Mouse (Mus musculus): ENCODE data around the gene Zfp952. TPM values are rescaled to one million over a fixed set of nuclear protein-coding genes. Genes with fewer than 3 reads are reported as not detected.
A peak's percentile ranks its signal among the peaks of the same experiment; 100 is the strongest.
"Not testable (repeated sequence)": the region's sequence is repeated elsewhere in the genome, so short reads cannot be mapped to it uniquely, and the experiment has no call there.

The Zfp952 gene
- polyA plus RNA-seq, 1 experiment from 2014 or later, result 17.9 TPM

GRCm38 (mm10) chr17:32986301-32986700, 6.6 kb upstream of the Zfp952 start:
- Histone ChIP-seq H3K27ac (no peak overlapping the region), H3K4me2 (replicated peaks) (no peak overlapping the region), H3K36me3 (no peaks in the 10 kb centered on the region), H3K4me3 (no peak overlapping the region), H3K27me3 (no peaks in the 10 kb centered on the region; the same call in 1 of the 2 replicates), H3K9ac (no peak overlapping the region), H3K9me3 (replicated peaks) (no peaks in the 10 kb centered on the region), H3K4me1 (no peaks in the 10 kb centered on the region)
- WGBS, result 78% methylated on average over 4 of the region's 4 CpGs
- no peak for ATAC-seq (ENCODE audit: low FRiP score)

DNA sequence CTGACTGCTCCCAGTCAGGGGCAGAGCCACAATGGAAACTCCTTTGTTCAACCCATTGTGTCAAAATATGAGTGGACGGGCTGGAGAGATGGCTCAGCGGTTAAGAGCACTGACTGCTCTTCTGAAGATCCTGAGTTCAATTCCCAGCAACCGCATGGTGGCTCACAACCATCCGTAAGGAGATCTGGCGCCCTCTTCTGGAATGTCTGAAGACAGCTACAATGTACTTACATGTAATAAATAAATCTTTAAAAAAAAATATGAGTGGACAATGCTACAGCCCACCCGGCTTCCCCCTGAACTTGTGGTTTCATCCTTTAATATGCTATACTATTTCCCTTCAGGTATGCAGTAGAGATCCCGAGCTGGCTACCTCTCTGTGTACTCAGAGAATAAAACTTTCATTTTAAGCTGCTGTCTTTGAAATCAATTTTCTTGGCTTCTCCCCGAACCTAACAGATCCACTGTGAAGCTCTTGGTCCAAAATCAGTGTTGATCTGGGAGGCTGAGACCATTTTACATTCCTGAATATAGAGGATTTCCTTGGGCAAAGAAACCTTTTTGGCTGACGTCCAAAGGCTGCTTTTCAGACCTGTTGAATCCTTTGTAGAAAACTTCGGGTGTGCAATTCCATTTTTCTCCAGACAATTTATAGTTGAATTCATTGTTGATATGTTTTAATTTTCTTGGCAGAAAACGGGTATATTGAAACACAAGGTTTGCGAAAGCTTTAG, 797 bp upstream of the Zfp952 start:
- 70% methylated on average over 12 of the region's 12 CpGs for WGBS
- H3K9me3 ChIP-seq (replicated peaks), result no peaks in the 10 kb centered on the region
- ATAC-seq (ENCODE audit: low FRiP score), result no peak
- H3K36me3 ChIP-seq, result peaks cover 23% of the 10 kb centered on the region
- no peak overlapping the region for H3K9ac ChIP-seq
- H3K27ac ChIP-seq, result no peak overlapping the region
- peak overlapping the region; percentile 72; the same call in 1 of the 2 replicates for H3K4me3 ChIP-seq
- peak overlapping the region; percentile 80 for H3K4me2 ChIP-seq (replicated peaks)
- H3K27me3 ChIP-seq, result no peaks in the 10 kb centered on the region; the same call in 1 of the 2 replicates
- H3K4me1 ChIP-seq, result peaks cover 13% of the 10 kb centered on the region

GRCm38 (mm10) chr17:32998492-32998891, 5.6 kb downstream of the Zfp952 start:
- peaks cover 44% of the 10 kb centered on the region for H3K36me3 ChIP-seq
- 96% methylated on average over 2 of the region's 2 CpGs for WGBS

DNA sequence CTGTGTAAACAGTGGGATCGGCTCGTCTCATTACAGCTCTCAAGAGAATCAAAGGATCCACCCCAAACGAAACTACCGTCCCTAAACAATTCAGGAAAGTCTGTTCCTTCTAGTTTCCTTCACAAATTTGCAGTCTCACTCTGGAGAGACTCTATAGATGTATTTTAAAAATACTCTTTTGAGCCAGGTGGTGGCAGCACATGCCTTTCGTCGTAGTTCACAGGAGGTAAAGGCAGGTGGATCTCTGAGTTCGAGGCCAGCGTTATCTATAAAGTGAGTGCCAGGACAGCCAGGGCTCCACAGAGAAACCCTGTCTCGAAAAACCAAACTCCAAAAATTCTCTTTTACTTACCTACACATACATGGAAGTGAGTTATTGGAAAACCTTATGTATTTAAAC, 15.4 kb downstream of the Zfp952 start:
- no peak for ATAC-seq (ENCODE audit: low FRiP score)
- no peak overlapping the region for H3K4me3 ChIP-seq
- peaks cover 25% of the 10 kb centered on the region for H3K36me3 ChIP-seq
- no peaks in the 10 kb centered on the region for H3K4me1 ChIP-seq
- no peaks in the 10 kb centered on the region for H3K27me3 ChIP-seq
- H3K9ac ChIP-seq, result no peak overlapping the region
- no peak overlapping the region for H3K4me2 ChIP-seq (replicated peaks)
- no peak overlapping the region for H3K27ac ChIP-seq
- no peaks in the 10 kb centered on the region; the same call in 1 of the 2 replicates for H3K9me3 ChIP-seq (replicated peaks)
- WGBS, result 51% methylated on average over 9 of the region's 9 CpGs

More at GRCm38 (mm10) chr17:32998492-32998891, 5.6 kb downstream of the Zfp952 start:
- no peak for ATAC-seq (ENCODE audit: low FRiP score)
- Histone ChIP-seq H3K27me3 (no peaks in the 10 kb centered on the region), H3K4me2 (replicated peaks) (no peak overlapping the region), H3K27ac (no peak overlapping the region), H3K4me3 (no peak overlapping the region), H3K9ac (no peak overlapping the region), H3K9me3 (replicated peaks) (peaks cover 10% of the 10 kb centered on the region), H3K4me1 (peaks cover 9% of the 10 kb centered on the region)

- not testable (repeated sequence) for H3K9ac ChIP-seq; H3K4me2 ChIP-seq (replicated peaks); H3K27me3 ChIP-seq; H3K4me3 ChIP-seq; ATAC-seq (ENCODE audit: low FRiP score); H3K4me1 ChIP-seq; H3K27ac ChIP-seq
- Histone ChIP-seq H3K9me3 (replicated peaks) (peaks cover 71% of the 10 kb centered on the region), H3K36me3 (peaks cover 84% of the 10 kb centered on the region)
Measured at GRCm38 (mm10) chr17:33020434-33020833, 27.5 kb downstream of the Zfp952 start.

DNA sequence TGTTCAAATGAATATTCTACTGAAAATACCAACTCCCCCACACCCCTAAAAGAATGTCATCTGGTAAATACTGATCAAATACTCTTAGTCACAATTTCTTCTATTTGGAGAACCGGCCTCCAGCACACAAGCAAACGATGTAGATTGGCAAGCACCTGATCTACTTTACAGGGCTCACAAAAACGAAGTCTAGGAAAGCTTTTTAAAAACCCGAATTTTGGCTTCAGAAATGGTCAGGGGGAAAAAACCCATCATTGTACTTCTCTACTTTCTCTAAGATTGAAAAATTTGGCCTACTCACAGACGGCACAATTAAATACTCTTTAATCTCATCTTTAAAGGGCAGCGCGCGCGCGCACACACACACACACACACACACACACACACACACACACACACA, 39.4 kb downstream of the Zfp952 start:
- Histone ChIP-seq H3K4me2 (replicated peaks) (peak overlapping the region; percentile 57), H3K9me3 (replicated peaks) (peaks cover 11% of the 10 kb centered on the region), H3K4me3 (peak overlapping the region; percentile 92), H3K27ac (peak overlapping the region; percentile 92), H3K9ac (peak overlapping the region; percentile 87), H3K36me3 (peaks cover 7% of the 10 kb centered on the region; the same call in 1 of the 2 replicates), H3K4me1 (no peaks in the 10 kb centered on the region; the same call in 1 of the 2 replicates), H3K27me3 (no peaks in the 10 kb centered on the region)
- ATAC-seq (ENCODE audit: low FRiP score), result no peak
- 14% methylated on average over 8 of the region's 10 CpGs for WGBS

- peak; percentile 99 for ATAC-seq (ENCODE audit: low FRiP score)
- H3K27ac ChIP-seq, result peak within 1 kb of the TSS; percentile 92
- H3K36me3 ChIP-seq, result 0 out of 2 replicates have a peak, but pooled peaks cover 4% of the 10 kb centered on the region
- H3K9ac ChIP-seq, result peak within 1 kb of the TSS; percentile 87
- peak within 1 kb of the TSS; percentile 57 for H3K4me2 ChIP-seq (replicated peaks)
- no peaks in the 10 kb centered on the region; the same call in 1 of the 2 replicates for H3K4me1 ChIP-seq
- 4% methylated on average over 27 of the region's 27 CpGs for WGBS
- H3K4me3 ChIP-seq, result peak within 1 kb of the TSS; percentile 92
- H3K9me3 ChIP-seq (replicated peaks), result peaks cover 3% of the 10 kb centered on the region; the same call in 1 of the 2 replicates
- no peaks in the 10 kb centered on the region for H3K27me3 ChIP-seq
Measured at GRCm38 (mm10) chr17:33032900-33033891, 40.3 kb downstream of the Zfp952 start, which contains the start of gene Zfp763. TSS of gene Zfp763 (minus strand) at chr17:33033402.

Other genes starting within 250 kb of the Zfp952 start
- 47.6 and 49.9 TPM in 2 replicates for gene Zfp871, start 204.8 kb upstream of the Zfp952 start, polyA plus RNA-seq (2016; fragmentation: Nextera tagmentation; extraction: Ambion mirVana)
- gene Zfp811, start 183.2 kb upstream of the Zfp952 start, polyA plus RNA-seq (2016; fragmentation: Nextera tagmentation; extraction: Ambion mirVana), result 42.9 and 46.4 TPM in 2 replicates
- 18.4 and 18.7 TPM in 2 replicates for gene Zfp799, start 162.9 kb upstream of the Zfp952 start, polyA plus RNA-seq (2016; fragmentation: Nextera tagmentation; extraction: Ambion mirVana)
- gene Zfp870, start 101.5 kb upstream of the Zfp952 start, polyA plus RNA-seq (2016; fragmentation: Nextera tagmentation; extraction: Ambion mirVana), result 6.9 and 9.4 TPM in 2 replicates
- gene Cyp4f14, start 75.8 kb upstream of the Zfp952 start, polyA plus RNA-seq (2016; fragmentation: Nextera tagmentation; extraction: Ambion mirVana), result not detected in 2 replicates
- gene Cyp4f13, start 45.7 kb upstream of the Zfp952 start, polyA plus RNA-seq (2016; fragmentation: Nextera tagmentation; extraction: Ambion mirVana), result 8.1 and 10.2 TPM in 2 replicates
- 7.9 and 8.9 TPM in 2 replicates for gene Zfp472, start 27.3 kb upstream of the Zfp952 start, polyA plus RNA-seq (2016; fragmentation: Nextera tagmentation; extraction: Ambion mirVana)
- gene Zfp763, start 40.3 kb downstream of the Zfp952 start, polyA plus RNA-seq (2016; fragmentation: Nextera tagmentation; extraction: Ambion mirVana), result 22.6 and 25.4 TPM in 2 replicates
- gene 4921501E09Rik, start 74.9 kb downstream of the Zfp952 start, polyA plus RNA-seq (2016; fragmentation: Nextera tagmentation; extraction: Ambion mirVana), result not detected in 2 replicates
- gene Zfp563, start 96.2 kb downstream of the Zfp952 start, polyA plus RNA-seq (2016; fragmentation: Nextera tagmentation; extraction: Ambion mirVana), result 15.6 and 18.2 TPM in 2 replicates
- 0.18 TPM in 1 of 2 replicates, not detected in the other for gene Morc2b, start 146.6 kb downstream of the Zfp952 start, polyA plus RNA-seq (2016; fragmentation: Nextera tagmentation; extraction: Ambion mirVana)
- not detected in 2 replicates for gene Olfr55, start 175.3 kb downstream of the Zfp952 start, polyA plus RNA-seq (2016; fragmentation: Nextera tagmentation; extraction: Ambion mirVana)
- gene Olfr239, start 198.2 kb downstream of the Zfp952 start, polyA plus RNA-seq (2016; fragmentation: Nextera tagmentation; extraction: Ambion mirVana), result 0.05 TPM in 1 of 2 replicates, not detected in the other
- gene Olfr1564, start 228.6 kb downstream of the Zfp952 start, polyA plus RNA-seq (2016; fragmentation: Nextera tagmentation; extraction: Ambion mirVana), result not detected in 2 replicates